15 mouse cellular contexts compared by ENCODE assay signal in genomic region chr16:43508166-43508998, GRCm38 (mm10).
DNase-seq lines count a peak whose midpoint lies in the region; ATAC-seq lines count a peak whose summit lies in the region.
"Had no signal": no experiment of that assay in that cellular context is flagged by ENCODE, and none has a peak within 500 bp of the region (broad histone marks: within the 10 kb centered on the region; RNA-seq: fewer than 3 reads in every experiment).

No protein-coding gene starts in this region.

- H3K27me3 ChIP-seq in embryonic facial prominence, embryonic 14.5 days (replicated peaks; ENCODE audit: control insufficient read depth, insufficient read depth, low read length): no peaks in the 10 kb centered on the region
- peaks cover 14% of the 10 kb centered on the region for H3K27me3 ChIP-seq in embryonic facial prominence, embryonic 10.5 days (replicated peaks; ENCODE audit: low read depth, poor library complexity, severe bottlenecking)
- no peaks in the 10 kb centered on the region for H3K27me3 ChIP-seq in hindbrain, embryonic 15.5 days
- no peaks in the 10 kb centered on the region for H3K27me3 ChIP-seq in hindbrain, embryonic 12.5 days
- no peaks in the 10 kb centered on the region for H3K27me3 ChIP-seq in forebrain, embryonic 14.5 days (replicated peaks; ENCODE audit: control insufficient read depth, insufficient read depth, low read length)
- H3K27me3 ChIP-seq in neural tube, embryonic 13.5 days: no peaks in the 10 kb centered on the region
- H3K27me3 ChIP-seq: embryonic facial prominence, embryonic 12.5 days had no signal

- H3K27ac ChIP-seq in embryonic facial prominence, embryonic 14.5 days (replicated peaks; ENCODE audit: low read depth, low read length): no peak overlapping the region
- no peak overlapping the region for H3K27ac ChIP-seq in embryonic facial prominence, embryonic 10.5 days (replicated peaks)
- H3K27ac ChIP-seq in hindbrain, embryonic 15.5 days (replicated peaks): peak overlapping the region; percentile 42; the same call in 1 of the 2 replicates
- H3K27ac ChIP-seq in hindbrain, embryonic 12.5 days: no peak overlapping the region
- peak overlapping the region; percentile 76 for H3K27ac ChIP-seq in forebrain, embryonic 14.5 days (ENCODE audit: low read depth, low read length)
- peak overlapping the region; percentile 47; the same call in 1 of the 2 replicates for H3K27ac ChIP-seq in neural tube, embryonic 13.5 days (replicated peaks)
- H3K27ac ChIP-seq: embryonic facial prominence, embryonic 12.5 days had no signal

- H3K9ac ChIP-seq in embryonic facial prominence, embryonic 14.5 days (ENCODE audit: low read depth, low read length): no peak overlapping the region
- 0 out of 2 replicates have a peak overlapping the region, but pooled peaks have one; percentile 19 for H3K9ac ChIP-seq in hindbrain, embryonic 15.5 days
- H3K9ac ChIP-seq in hindbrain, embryonic 12.5 days: no peak overlapping the region
- H3K9ac ChIP-seq in forebrain, embryonic 14.5 days (ENCODE audit: low read length): peak overlapping the region; percentile 87
- H3K9ac ChIP-seq in neural tube, embryonic 13.5 days: peak overlapping the region; percentile 45
- H3K9ac ChIP-seq: embryonic facial prominence, embryonic 12.5 days had no signal

- H3K9me3 ChIP-seq in embryonic facial prominence, embryonic 14.5 days (ENCODE audit: control insufficient read depth, low read length): no peaks in the 10 kb centered on the region
- no peaks in the 10 kb centered on the region for H3K9me3 ChIP-seq in embryonic facial prominence, embryonic 10.5 days
- H3K9me3 ChIP-seq in hindbrain, embryonic 15.5 days: no peaks in the 10 kb centered on the region
- no peaks in the 10 kb centered on the region for H3K9me3 ChIP-seq in hindbrain, embryonic 12.5 days (replicated peaks)
- no peaks in the 10 kb centered on the region for H3K9me3 ChIP-seq in forebrain, embryonic 14.5 days (replicated peaks; ENCODE audit: control insufficient read depth, low read length)
- H3K9me3 ChIP-seq in neural tube, embryonic 13.5 days: no peaks in the 10 kb centered on the region
- H3K9me3 ChIP-seq: embryonic facial prominence, embryonic 12.5 days had no signal

- 65% methylated on average over 9 of the region's 9 CpGs for WGBS in embryonic facial prominence, embryonic 14.5 days
- WGBS in embryonic facial prominence, embryonic 10.5 days: 78% methylated on average over 9 of the region's 9 CpGs
- WGBS in hindbrain, embryonic 15.5 days: 70% methylated on average over 9 of the region's 9 CpGs
- WGBS in hindbrain, embryonic 12.5 days: 76% methylated on average over 9 of the region's 9 CpGs
- WGBS in forebrain, embryonic 14.5 days: 49% methylated on average over 9 of the region's 9 CpGs
- 70% methylated on average over 9 of the region's 9 CpGs for WGBS in neural tube, embryonic 13.5 days

- ATAC-seq in embryonic facial prominence, embryonic 14.5 days (ENCODE audit: low read depth): no peak
- ATAC-seq in hindbrain, embryonic 15.5 days (ENCODE audit: low FRiP score, low read depth): no peak
- ATAC-seq in hindbrain, embryonic 12.5 days (ENCODE audit: low FRiP score): no peak
- ATAC-seq in forebrain, embryonic 14.5 days: no peak
- no peak for ATAC-seq in neural tube, embryonic 13.5 days (ENCODE audit: low read depth)
- ATAC-seq: inflammation-experienced regulatory T-cells, adult 6 months had no signal

- H3K4me3 ChIP-seq in embryonic facial prominence, embryonic 14.5 days (ENCODE audit: low read depth, low read length): no peak overlapping the region
- H3K4me3 ChIP-seq in embryonic facial prominence, embryonic 10.5 days: no peak overlapping the region
- H3K4me3 ChIP-seq in hindbrain, embryonic 15.5 days: peak overlapping the region; percentile 17; the same call in 1 of the 2 replicates
- H3K4me3 ChIP-seq in hindbrain, embryonic 12.5 days: no peak overlapping the region
- peak overlapping the region; percentile 52 for H3K4me3 ChIP-seq in forebrain, embryonic 14.5 days (ENCODE audit: low read depth, low read length)
- peak overlapping the region; percentile 18 for H3K4me3 ChIP-seq in neural tube, embryonic 13.5 days
- H3K4me3 ChIP-seq: embryonic facial prominence, embryonic 12.5 days had no signal

- no peaks in the 10 kb centered on the region for H3K36me3 ChIP-seq in embryonic facial prominence, embryonic 14.5 days (ENCODE audit: control insufficient read depth, insufficient read depth, low read length)
- no peaks in the 10 kb centered on the region for H3K36me3 ChIP-seq in embryonic facial prominence, embryonic 10.5 days (replicated peaks)
- H3K36me3 ChIP-seq in hindbrain, embryonic 15.5 days: no peaks in the 10 kb centered on the region
- H3K36me3 ChIP-seq in hindbrain, embryonic 12.5 days: no peaks in the 10 kb centered on the region
- peaks cover 1% of the 10 kb centered on the region; the same call in 1 of the 2 replicates for H3K36me3 ChIP-seq in forebrain, embryonic 14.5 days (ENCODE audit: control insufficient read depth, insufficient read depth, low read length)
- no peaks in the 10 kb centered on the region for H3K36me3 ChIP-seq in neural tube, embryonic 13.5 days
- H3K36me3 ChIP-seq: embryonic facial prominence, embryonic 12.5 days had no signal

- peak; percentile 46 for DNase-seq in embryonic facial prominence, embryonic 14.5 days (ENCODE audit: low spot score)
- DNase-seq in embryonic facial prominence, embryonic 10.5 days (ENCODE audit: low spot score): no peak
- DNase-seq in forebrain, embryonic 14.5 days (ENCODE audit: low spot score): peak; percentile 56
- DNase-seq in thymus, postnatal 25 days: no peak
- no peak for DNase-seq in ovary, adult 18-20 months (ENCODE audit: low spot score)
- DNase-seq: adrenal gland, adult 2 months; kidney, postnatal 36 days; lung, adult 18-20 months; spleen, adult 18-20 months; thymus, adult 18-20 months had no signal

- peaks cover 13% of the 10 kb centered on the region for H3K4me1 ChIP-seq in embryonic facial prominence, embryonic 14.5 days (ENCODE audit: control insufficient read depth, insufficient read depth, low read length)
- peaks cover 24% of the 10 kb centered on the region for H3K4me1 ChIP-seq in embryonic facial prominence, embryonic 10.5 days
- peaks cover 33% of the 10 kb centered on the region for H3K4me1 ChIP-seq in hindbrain, embryonic 15.5 days (replicated peaks)
- peaks cover 37% of the 10 kb centered on the region for H3K4me1 ChIP-seq in hindbrain, embryonic 12.5 days
- peaks cover 24% of the 10 kb centered on the region for H3K4me1 ChIP-seq in forebrain, embryonic 14.5 days (ENCODE audit: control insufficient read depth, insufficient read depth, low read length)
- H3K4me1 ChIP-seq in neural tube, embryonic 13.5 days (replicated peaks): peaks cover 66% of the 10 kb centered on the region

- 0 out of 2 replicates have a peak overlapping the region, but pooled peaks have one; percentile 0 for H3K4me2 ChIP-seq in embryonic facial prominence, embryonic 14.5 days (ENCODE audit: low read depth, low read length)
- peak overlapping the region; percentile 58 for H3K4me2 ChIP-seq in hindbrain, embryonic 15.5 days
- no peak overlapping the region; the same call in 1 of the 2 replicates for H3K4me2 ChIP-seq in hindbrain, embryonic 12.5 days (replicated peaks)
- H3K4me2 ChIP-seq in forebrain, embryonic 14.5 days (ENCODE audit: low read length): peak overlapping the region; percentile 79
- H3K4me2 ChIP-seq in neural tube, embryonic 13.5 days: peak overlapping the region; percentile 82
- H3K4me2 ChIP-seq: embryonic facial prominence, embryonic 12.5 days had no signal

Comparison
In these comparisons a context has a peak if more than half of its experiments do, and no peak if none do; other contexts are left out.
1. DNase-seq: peak in embryonic facial prominence, embryonic 14.5 days (single experiment) and forebrain, embryonic 14.5 days (single experiment); none in embryonic facial prominence, embryonic 10.5 days (single experiment), thymus, postnatal 25 days (single experiment) and ovary, adult 18-20 months (single experiment).
2. H3K27ac ChIP-seq: peak in hindbrain, embryonic 15.5 days (single experiment), forebrain, embryonic 14.5 days (single experiment) and neural tube, embryonic 13.5 days (single experiment); none in embryonic facial prominence, embryonic 14.5 days (single experiment), embryonic facial prominence, embryonic 10.5 days (single experiment) and hindbrain, embryonic 12.5 days (single experiment).
3. H3K4me3 ChIP-seq: peak in hindbrain, embryonic 15.5 days (single experiment), forebrain, embryonic 14.5 days (single experiment) and neural tube, embryonic 13.5 days (single experiment); none in embryonic facial prominence, embryonic 14.5 days (single experiment), embryonic facial prominence, embryonic 10.5 days (single experiment) and hindbrain, embryonic 12.5 days (single experiment).
4. H3K9ac ChIP-seq: peak in hindbrain, embryonic 15.5 days (single experiment), forebrain, embryonic 14.5 days (single experiment) and neural tube, embryonic 13.5 days (single experiment); none in embryonic facial prominence, embryonic 14.5 days (single experiment) and hindbrain, embryonic 12.5 days (single experiment).